Mouse (Mus musculus) mature B cell (primary cell): Measurements from ENCODE around the gene Afp.

Experiments used
- in situ Hi-C: fragments of 300-500 bp; cut with MboI; formaldehyde crosslinking; loops from 2 replicates; pipeline ENCODE4 v1.14.3; 2019

The Afp gene

GRCm38 (mm10) chr5:90507411-90507949 is 16.9 kb downstream of the Afp start:
- in situ Hi-C loops = no loop called here

GRCm38 (mm10) chr5:90509828-90510592 is 19.5 kb downstream of the Afp start:
- in situ Hi-C loops = no loop called here

GRCm38 (mm10) chr5:90512288-90512955 is 21.9 kb downstream of the Afp start:
- in situ Hi-C loops = no loop called here

- in situ Hi-C loops = no loop called here
These were observed 25.0 kb downstream of the Afp start for GRCm38 (mm10) chr5:90515561-90515960.

- in situ Hi-C loops = no loop called here
These were observed 28.0 kb downstream of the Afp start, which contains the start of gene Afm for GRCm38 (mm10) chr5:90518356-90519100. Gene Afm, plus strand, starts transcription at chr5:90518932.

- in situ Hi-C loops = no loop called here
These were observed 60.7 kb downstream of the Afp start for GRCm38 (mm10) chr5:90551191-90551590.

- in situ Hi-C loops = no loop called here
These were observed 65.5 kb downstream of the Afp start for GRCm38 (mm10) chr5:90556052-90556451.
